8 mouse cellular contexts compared by ENCODE assay signal in genomic region chr5:66319341-66319740, GRCm38 (mm10). TPM values are rescaled to one million over a fixed set of nuclear protein-coding genes. Genes with fewer than 3 reads are reported as not detected.
DNase-seq lines count a peak whose midpoint lies in the region; ATAC-seq and TF ChIP-seq lines count a peak whose summit lies in the region.

No protein-coding gene starts in this region.

- no peak overlapping the region for H3K9ac ChIP-seq in neural tube, embryonic 11.5 days (ENCODE audit: low read length)
- H3K9ac ChIP-seq in embryonic facial prominence, embryonic 15.5 days: no peak overlapping the region
- no peak overlapping the region for H3K9ac ChIP-seq in liver, postnatal 0 days (replicated peaks)

- ATAC-seq in neural tube, embryonic 11.5 days (ENCODE audit: insufficient read depth, low FRiP score, low TSS enrichment): no peak
- no peak for ATAC-seq in embryonic facial prominence, embryonic 15.5 days (ENCODE audit: insufficient number of reproducible peaks, low FRiP score, low TSS enrichment, low read depth)
- peak; percentile 46 to 50; a peak in 2 of 4 replicates for ATAC-seq in hematopoietic stem cell, adult 5-6 weeks (replicated peaks in 1 of 2; ENCODE audit: insufficient read depth in 1 of 2, low FRiP score in 2 of 2, low TSS enrichment in 1 of 2, low read depth in 1 of 2, poor library complexity in 2 of 2, severe bottlenecking in 2 of 2)
- ATAC-seq in liver, postnatal 0 days: no peak

- WGBS in neural tube, embryonic 11.5 days: 69% methylated on average over 6 of the region's 6 CpGs
- WGBS in embryonic facial prominence, embryonic 15.5 days: 66% methylated on average over 6 of the region's 6 CpGs
- WGBS in liver, postnatal 0 days (ENCODE audit: insufficient replicate concordance): 59% methylated on average over 6 of the region's 6 CpGs
- WGBS in small intestine, adult 2 months: 66% methylated on average over 6 of the region's 6 CpGs

- peak; percentile 27 for DNase-seq in neural tube, embryonic 11.5 days (ENCODE audit: low spot score)
- DNase-seq in neural tube, embryonic 10.5 days (ENCODE audit: extremely low spot score, low spot score): no peak
- DNase-seq in ZHBTc4 (ENCODE audit: low read depth, low spot score): peak; percentile 83
- peak; percentile 76 for DNase-seq in liver, postnatal 0 days
- DNase-seq in urinary bladder, postnatal 10 days (ENCODE audit: low spot score): no peak

- no peak overlapping the region for H3K4me3 ChIP-seq in neural tube, embryonic 11.5 days (ENCODE audit: low read depth, low read length)
- H3K4me3 ChIP-seq in embryonic facial prominence, embryonic 15.5 days (replicated peaks): no peak overlapping the region
- no peak overlapping the region for H3K4me3 ChIP-seq in liver, postnatal 0 days (ENCODE audit: low read depth, low read length)
- H3K4me3 ChIP-seq in small intestine, adult 2 months (ENCODE audit: low read depth, low read length): no peak overlapping the region

- no peaks in the 10 kb centered on the region for H3K4me1 ChIP-seq in neural tube, embryonic 11.5 days (ENCODE audit: control insufficient read depth, insufficient read depth, low read length)
- H3K4me1 ChIP-seq in embryonic facial prominence, embryonic 15.5 days: peaks cover 7% of the 10 kb centered on the region; the same call in 1 of the 2 replicates
- H3K4me1 ChIP-seq in liver, postnatal 0 days (ENCODE audit: insufficient read depth): no peaks in the 10 kb centered on the region
- no peaks in the 10 kb centered on the region for H3K4me1 ChIP-seq in small intestine, adult 2 months (ENCODE audit: control insufficient read depth, insufficient read depth, insufficient read length, low read length)

- no peak overlapping the region for H3K27ac ChIP-seq in neural tube, embryonic 11.5 days (ENCODE audit: low read depth, low read length)
- H3K27ac ChIP-seq in embryonic facial prominence, embryonic 15.5 days (replicated peaks): no peak overlapping the region
- no peak overlapping the region for H3K27ac ChIP-seq in liver, postnatal 0 days (ENCODE audit: low read depth)
- H3K27ac ChIP-seq in small intestine, adult 2 months (ENCODE audit: insufficient read depth, low read depth, low read length): no peak overlapping the region

- peak; percentile 77 for TF ChIP-seq CTCF in liver, postnatal 0 days (IDR thresholded peaks at IDR 0.05; ENCODE audit: low read depth)
- TF ChIP-seq CTCF in small intestine, adult 2 months (IDR thresholded peaks at IDR 0.05; ENCODE audit: extremely low read depth, insufficient read length, insufficient replicate concordance, low read depth, low read length): peak; percentile 67; the same call in 1 of the 2 replicates

- H3K27me3 ChIP-seq in neural tube, embryonic 11.5 days (ENCODE audit: control insufficient read depth, insufficient read depth, low read length): no peaks in the 10 kb centered on the region
- H3K27me3 ChIP-seq in embryonic facial prominence, embryonic 15.5 days: no peaks in the 10 kb centered on the region
- no peaks in the 10 kb centered on the region for H3K27me3 ChIP-seq in liver, postnatal 0 days (ENCODE audit: insufficient read depth, low read length)
- H3K27me3 ChIP-seq in small intestine, adult 2 months (ENCODE audit: control insufficient read depth, insufficient read depth, low read length): no peaks in the 10 kb centered on the region

- H3K4me2 ChIP-seq in neural tube, embryonic 11.5 days (ENCODE audit: low read depth): no peak overlapping the region
- peak overlapping the region; percentile 2; the same call in 1 of the 2 replicates for H3K4me2 ChIP-seq in embryonic facial prominence, embryonic 15.5 days (replicated peaks)
- H3K4me2 ChIP-seq in liver, postnatal 0 days (ENCODE audit: low read depth, low read length): no peak overlapping the region

- no peaks in the 10 kb centered on the region for H3K9me3 ChIP-seq in neural tube, embryonic 11.5 days (ENCODE audit: control insufficient read depth, low read length)
- H3K9me3 ChIP-seq in embryonic facial prominence, embryonic 15.5 days (replicated peaks): no peaks in the 10 kb centered on the region
- no peaks in the 10 kb centered on the region for H3K9me3 ChIP-seq in liver, postnatal 0 days (ENCODE audit: low read length)

- TF ChIP-seq POLR2A in small intestine, adult 2 months (IDR thresholded peaks at IDR 0.05; ENCODE audit: low read depth, low read length): no peak

- TF ChIP-seq EP300 in liver, postnatal 0 days (IDR thresholded peaks at IDR 0.05; ENCODE audit: low read depth): no peak

- H3K36me3 ChIP-seq in neural tube, embryonic 11.5 days (ENCODE audit: control insufficient read depth, insufficient read depth, low read length): no peaks in the 10 kb centered on the region
- no peaks in the 10 kb centered on the region for H3K36me3 ChIP-seq in embryonic facial prominence, embryonic 15.5 days
- H3K36me3 ChIP-seq in liver, postnatal 0 days (replicated peaks; ENCODE audit: insufficient read depth, low read length): no peaks in the 10 kb centered on the region
- no peaks in the 10 kb centered on the region for H3K36me3 ChIP-seq in small intestine, adult 2 months (ENCODE audit: control insufficient read depth, insufficient read depth, low read length)

RNA-seq across cellular contexts. Expression of gene Nsun7, which starts 59.6 kb away (rescaled TPM):
- 0.34 and 0.65 TPM in 2 replicates for polyA plus RNA-seq in neural tube, embryonic 11.5 days (2014; fragmentation: Nextera tagmentation; extraction: Ambion mirVana)
- polyA plus RNA-seq in embryonic facial prominence, embryonic 15.5 days (2015; fragmentation: Nextera tagmentation; extraction: Ambion mirVana): 1.2 and 1.8 TPM in 2 replicates
- 2.1 and 2.9 TPM in 2 replicates for total RNA-seq in hematopoietic stem cell, adult 5-6 weeks (2017)
- polyA plus RNA-seq in liver, postnatal 0 days (2015; fragmentation: Nextera tagmentation; extraction: Ambion mirVana): 0.06 and 0.07 TPM in 2 replicates
- polyA plus RNA-seq in small intestine, adult 2 months (2012; rRNA removed): not detected in 2 replicates

Comparison
In these comparisons a context has a peak if more than half of its experiments do, and no peak if none do; other contexts are left out.
1. DNase-seq: peak in neural tube, embryonic 11.5 days (single experiment), ZHBTc4 (single experiment) and liver, postnatal 0 days (single experiment); none in neural tube, embryonic 10.5 days (single experiment) and urinary bladder, postnatal 10 days (single experiment).
2. ATAC-seq: peak in hematopoietic stem cell, adult 5-6 weeks (2 of 2); none in neural tube, embryonic 11.5 days (single experiment), embryonic facial prominence, embryonic 15.5 days (single experiment) and liver, postnatal 0 days (single experiment).